Comparison of ENCODE assay signal across 34 mouse cellular contexts in the genomic region with DNA sequence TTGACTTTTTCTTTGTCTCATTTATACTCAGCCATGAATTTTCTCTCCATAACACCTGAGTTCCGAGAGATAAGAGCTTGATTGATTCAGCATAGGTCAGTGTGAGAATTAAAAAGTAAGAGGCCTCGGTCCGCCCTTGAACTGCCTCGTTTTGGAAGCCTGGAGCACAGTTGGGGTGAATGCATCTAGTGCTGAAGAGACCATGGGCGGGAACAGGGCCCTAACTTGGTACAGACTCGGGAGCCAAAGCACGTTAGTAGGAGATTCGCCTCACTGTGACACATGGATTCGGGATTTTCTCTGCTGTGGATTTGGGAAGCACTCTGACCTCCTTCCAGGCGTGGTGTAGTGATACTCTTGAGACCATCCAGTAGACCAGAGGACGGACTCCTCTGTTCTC. TPM values are rescaled to one million over a fixed set of nuclear protein-coding genes. Genes with fewer than 3 reads are reported as not detected.
DNase-seq lines count a peak whose midpoint lies in the region; ATAC-seq and TF ChIP-seq lines count a peak whose summit lies in the region.
"Had no signal": no experiment of that assay in that cellular context is flagged by ENCODE, and none has a peak within 500 bp of the region (broad histone marks: within the 10 kb centered on the region; RNA-seq: fewer than 3 reads in every experiment).

No protein-coding gene starts in this region.

- TF ChIP-seq POLR2A in MEL (IDR thresholded peaks at IDR 0.05; ENCODE audit: control insufficient read depth in 1 of 2, insufficient read depth in 1 of 2, low read depth in 1 of 2, low read length in 2 of 2, poor library complexity in 1 of 2) = no peak

- H3K27me3 ChIP-seq in kidney, embryonic 14.5 days (ENCODE audit: control insufficient read depth, insufficient read depth, low read length) = no peaks in the 10 kb centered on the region
- H3K27me3 ChIP-seq in MEL (ENCODE audit: control insufficient read depth in 1 of 2, insufficient read depth in 2 of 2, low read length in 2 of 2) = no peaks in the 10 kb centered on the region
- H3K27me3 ChIP-seq in liver, embryonic 15.5 days = no peaks in the 10 kb centered on the region
- H3K27me3 ChIP-seq: CH12.LX; heart, embryonic 13.5 days; kidney, embryonic 15.5 days; midbrain, embryonic 15.5 days; neural tube, embryonic 15.5 days had no signal

- no peaks in the 10 kb centered on the region for H3K36me3 ChIP-seq in kidney, embryonic 14.5 days (ENCODE audit: control insufficient read depth, insufficient read depth, low read length)
- peaks cover 1 to 31% of the 10 kb centered on the region in 2 experiments; a peak in 2 of 4 replicates for H3K36me3 ChIP-seq in MEL (ENCODE audit: control insufficient read depth in 1 of 2, insufficient read depth in 2 of 2, low read length in 2 of 2)
- H3K36me3 ChIP-seq in liver, embryonic 15.5 days (replicated peaks) = peaks cover 24% of the 10 kb centered on the region
- H3K36me3 ChIP-seq: forebrain, embryonic 10.5 days; forebrain, embryonic 15.5 days; heart, embryonic 13.5 days; kidney, embryonic 15.5 days; limb, embryonic 12.5 days; midbrain, embryonic 10.5 days; midbrain, embryonic 15.5 days; neural tube, embryonic 15.5 days had no signal

- TF ChIP-seq CTCF in MEL (IDR thresholded peaks at IDR 0.05 in 2 of 3, conservative IDR thresholded peaks at IDR 0.05 in 1 of 3; ENCODE audit: control insufficient read depth in 1 of 3, insufficient read depth in 1 of 3, low read depth in 2 of 3, low read length in 3 of 3, poor library complexity in 1 of 3, severe bottlenecking in 1 of 3) = no peak

- no peaks in the 10 kb centered on the region for H3K9me3 ChIP-seq in kidney, embryonic 14.5 days (ENCODE audit: control insufficient read depth, low read length)
- no peaks in the 10 kb centered on the region for H3K9me3 ChIP-seq in MEL (replicated peaks; ENCODE audit: insufficient read depth, low read length)
- no peaks in the 10 kb centered on the region for H3K9me3 ChIP-seq in liver, embryonic 15.5 days (replicated peaks)
- H3K9me3 ChIP-seq: forebrain, embryonic 10.5 days; forebrain, embryonic 15.5 days; heart, embryonic 13.5 days; kidney, embryonic 15.5 days; limb, embryonic 12.5 days; midbrain, embryonic 10.5 days; midbrain, embryonic 15.5 days; neural tube, embryonic 15.5 days had no signal

- H3K9ac ChIP-seq in kidney, embryonic 14.5 days (ENCODE audit: low read depth, low read length) = no peak overlapping the region
- no peak overlapping the region; the same call in 1 of the 2 replicates for H3K9ac ChIP-seq in MEL (ENCODE audit: control insufficient read depth, low read depth, low read length, poor library complexity, severe bottlenecking)
- H3K9ac ChIP-seq in liver, embryonic 15.5 days = peak overlapping the region; percentile 42; the same call in 1 of the 2 replicates
- H3K9ac ChIP-seq: forebrain, embryonic 15.5 days; heart, embryonic 13.5 days; hindbrain, embryonic 14.5 days; kidney, embryonic 15.5 days; limb, embryonic 12.5 days; midbrain, embryonic 15.5 days; neural tube, embryonic 15.5 days had no signal

- TF ChIP-seq EP300 in MEL (IDR thresholded peaks at IDR 0.05; ENCODE audit: low read depth in 1 of 2, low read length in 2 of 2) = no peak

- no peak for TF ChIP-seq RAD21 in MEL (IDR thresholded peaks at IDR 0.05; ENCODE audit: low read depth, low read length)

- H3K79me2 ChIP-seq in MEL (ENCODE audit: control insufficient read depth, insufficient read depth, low read length, poor library complexity) = peaks cover 52% of the 10 kb centered on the region

- peak; percentile 5 for DNase-seq in cerebellum, adult 9-10 months
- DNase-seq in cerebellum, postnatal 4 days (ENCODE audit: low spot score in 2 of 2) = no peak
- DNase-seq in kidney, adult 9 months = peak; percentile 7
- DNase-seq in MEL (ENCODE audit: low read depth, low spot score) = no peak
- no peak for DNase-seq in right cerebral cortex, postnatal 4 days
- DNase-seq in adrenal gland, adult 18-20 months (ENCODE audit: low spot score in 2 of 2) = no peak
- DNase-seq: adrenal gland, postnatal 10 days; cerebellum, adult 18-20 months; cerebellum, postnatal 14 days; gastrocnemius, postnatal 14 days; heart, postnatal 10 days; kidney, postnatal 25 days; lung, adult 2 months; lung, postnatal 14 days; retina, postnatal 1 day; right cerebral cortex, postnatal 25 days; spleen, adult 18-20 months; thymus, adult 2 months; thymus, postnatal 36 days had no signal

- no peak overlapping the region for H3K4me2 ChIP-seq in kidney, embryonic 14.5 days (replicated peaks; ENCODE audit: low read depth, low read length)
- H3K4me2 ChIP-seq in liver, embryonic 15.5 days = peak overlapping the region; percentile 65
- H3K4me2 ChIP-seq: forebrain, embryonic 15.5 days; heart, embryonic 13.5 days; hindbrain, embryonic 14.5 days; kidney, embryonic 15.5 days; limb, embryonic 12.5 days; midbrain, embryonic 15.5 days; neural tube, embryonic 15.5 days had no signal

- WGBS in kidney, embryonic 14.5 days = 88% methylated on average over 11 of the region's 11 CpGs
- 78% methylated on average over 11 of the region's 11 CpGs for WGBS in liver, embryonic 15.5 days (ENCODE audit: insufficient replicate concordance)

- H3K27ac ChIP-seq in kidney, embryonic 14.5 days (ENCODE audit: low read depth, low read length) = no peak overlapping the region
- H3K27ac ChIP-seq in MEL (ENCODE audit: control insufficient read depth, low read depth, low read length) = peak overlapping the region; percentile 78
- peak overlapping the region; percentile 83 for H3K27ac ChIP-seq in liver, embryonic 15.5 days (replicated peaks)
- H3K27ac ChIP-seq: forebrain, embryonic 10.5 days; forebrain, embryonic 15.5 days; heart, embryonic 13.5 days; hindbrain, embryonic 14.5 days; kidney, embryonic 15.5 days; layer of hippocampus, adult 2 months; left cerebral cortex, adult 2 months; limb, embryonic 12.5 days; midbrain, embryonic 10.5 days; midbrain, embryonic 15.5 days; neural tube, embryonic 15.5 days had no signal

- 0 out of 2 replicates have a peak, but pooled peaks cover 6% of the 10 kb centered on the region for H3K4me1 ChIP-seq in kidney, embryonic 14.5 days (ENCODE audit: control insufficient read depth, insufficient read depth, low read length)
- H3K4me1 ChIP-seq in MEL (ENCODE audit: control insufficient read depth in 1 of 2, insufficient read depth in 2 of 2, low read length in 2 of 2) = peaks cover 26 to 28% of the 10 kb centered on the region in 2 experiments
- peaks cover 80% of the 10 kb centered on the region for H3K4me1 ChIP-seq in liver, embryonic 15.5 days (replicated peaks)

- ATAC-seq in kidney, embryonic 14.5 days (ENCODE audit: low FRiP score, low TSS enrichment) = no peak
- no peak for ATAC-seq in liver, embryonic 15.5 days (ENCODE audit: insufficient read depth)
- ATAC-seq: forebrain, embryonic 15.5 days; intestine, postnatal 0 days; midbrain, embryonic 15.5 days had no signal

- H3K4me3 ChIP-seq in kidney, embryonic 14.5 days (ENCODE audit: low read length) = no peak overlapping the region
- H3K4me3 ChIP-seq in MEL (ENCODE audit: control insufficient read depth in 1 of 2, insufficient read depth in 1 of 2, low read depth in 2 of 2, low read length in 2 of 2) = no peak overlapping the region
- H3K4me3 ChIP-seq in liver, embryonic 15.5 days (replicated peaks) = peak overlapping the region; percentile 14; the same call in 1 of the 2 replicates
- H3K4me3 ChIP-seq: forebrain, embryonic 10.5 days; forebrain, embryonic 15.5 days; heart, embryonic 13.5 days; kidney, embryonic 15.5 days; layer of hippocampus, adult 2 months; left cerebral cortex, adult 2 months; limb, embryonic 12.5 days; midbrain, embryonic 10.5 days; midbrain, embryonic 15.5 days; neural tube, embryonic 15.5 days had no signal

TF ChIP-seq in MEL, 35 proteins besides CTCF, POLR2A, EP300 and RAD21:
- no peak for TF ChIP-seq HCFC1 (IDR thresholded peaks at IDR 0.05; ENCODE audit: low read depth, low read length)
- TF ChIP-seq ELF1 (IDR thresholded peaks at IDR 0.05; ENCODE audit: low read depth, low read length) = no peak
- TF ChIP-seq USF2 (IDR thresholded peaks at IDR 0.05; ENCODE audit: borderline replicate concordance in 1 of 2, insufficient read depth in 1 of 2, low read depth in 1 of 2, low read length in 2 of 2) = no peak
- no peak for TF ChIP-seq ZC3H11A (IDR thresholded peaks at IDR 0.05; ENCODE audit: low read depth, low read length)
- TF ChIP-seq MEF2A (IDR thresholded peaks at IDR 0.05; ENCODE audit: extremely low read depth, insufficient replicate concordance, low read depth, low read length, poor library complexity, severe bottlenecking) = no peak
- no peak for TF ChIP-seq SIN3A (IDR thresholded peaks at IDR 0.05; ENCODE audit: low read length)
- no peak for TF ChIP-seq ZNF384 (IDR thresholded peaks at IDR 0.05; ENCODE audit: low read depth, low read length)
- no peak for TF ChIP-seq E2F4 (IDR thresholded peaks at IDR 0.05; ENCODE audit: borderline replicate concordance, low read depth, low read length)
- no peak for TF ChIP-seq ZMIZ1 (IDR thresholded peaks at IDR 0.05; ENCODE audit: low read depth, low read length)
- no peak for TF ChIP-seq MAFK (IDR thresholded peaks at IDR 0.05; ENCODE audit: borderline replicate concordance, low read depth, low read length)
- no peak for TF ChIP-seq NRF1 (IDR thresholded peaks at IDR 0.05; ENCODE audit: insufficient read depth, low read depth, low read length, poor library complexity, severe bottlenecking)
- TF ChIP-seq CHD2 (IDR thresholded peaks at IDR 0.05; ENCODE audit: low read length) = no peak
- no peak for TF ChIP-seq TAL1 (IDR thresholded peaks at IDR 0.05; ENCODE audit: low read length)
- no peak for TF ChIP-seq TBP (IDR thresholded peaks at IDR 0.05; ENCODE audit: low read depth, low read length)
- no peak for TF ChIP-seq BHLHE40 (IDR thresholded peaks at IDR 0.05; ENCODE audit: borderline replicate concordance, low read depth, low read length)

RNA-seq across cellular contexts. Expression of a gene that starts 4.6 kb away (rescaled TPM):
- polyA plus RNA-seq in kidney, embryonic 14.5 days (2014; fragmentation: Nextera tagmentation; extraction: Ambion mirVana) = 9.7 and 16.1 TPM in 2 replicates
- total RNA-seq in MEL (2012; rRNA removed) = 25.1 and 26.2 TPM in 2 replicates
- 10 to 100 TPM in 1 of 2 experiments, not detected in 1; 33.9 TPM for polyA plus RNA-seq in MEL (2012; ENCODE audit: insufficient read depth in 1 of 2, insufficient read length in 2 of 2, low read depth in 1 of 2, low replicate concordance in 2 of 2, missing spikeins in 1 of 2)
- polyA plus RNA-seq in liver, embryonic 15.5 days (2015; fragmentation: Nextera tagmentation; extraction: Ambion mirVana) = 106 and 125 TPM in 2 replicates
- total RNA-seq in adrenal gland, adult 18-20 months (2021) = 100 to 1,000 TPM; 403 to 767 TPM

Comparison
In these comparisons a context has a peak if more than half of its experiments do, and no peak if none do; other contexts are left out.
1. DNase-seq: peak in cerebellum, adult 9-10 months (single experiment) and kidney, adult 9 months (single experiment); none in cerebellum, postnatal 4 days (0 of 2), MEL (single experiment), right cerebral cortex, postnatal 4 days (single experiment) and adrenal gland, adult 18-20 months (0 of 2).